Mouse (Mus musculus) adrenal gland (tissue): ENCODE measurements around the gene Tfap2e.

Experiments
- intact Hi-C: fragments of 180-260 bp; cut with DNase I; formaldehyde crosslinking; loops from one replicate; pipeline ENCODE4 v1.15.1; 2025

Gene Tfap2e

GRCm38 (mm10) chr4:126752024-126752607 lies 16.1 kb upstream of the Tfap2e start:
- intact Hi-C loops, result loop anchor here (5.0 kb wide), 1 partner anchor 95 kb away; no protein-coding TSS in a partner anchor

GRCm38 (mm10) chr4:126751556-126752023 lies 15.6 kb upstream of the Tfap2e start:
- intact Hi-C loops, result loop anchor here (5.0 kb wide), 1 partner anchor 96 kb away; no protein-coding TSS in a partner anchor

GRCm38 (mm10) chr4:126750863-126751555 lies 15.0 kb upstream of the Tfap2e start:
- intact Hi-C loops, result loop anchor here (5.0 kb wide), 1 partner anchor 96 kb away; no protein-coding TSS in a partner anchor

- intact Hi-C loops, result loop anchor here (5.0 kb wide), 1 partner anchor 97 kb away; no protein-coding TSS in a partner anchor
These were observed 14.1 kb upstream of the Tfap2e start for GRCm38 (mm10) chr4:126750046-126750683.

- intact Hi-C loops, result loop anchor here (5.0 kb wide), 1 partner anchor 88 kb away; no protein-coding TSS in a partner anchor
These were observed 13.5 kb upstream of the Tfap2e start for GRCm38 (mm10) chr4:126749553-126749952.

- intact Hi-C loops, result loop anchor here (5.0 kb wide), 1 partner anchor 89 kb away; no protein-coding TSS in a partner anchor
These were observed 12.3 kb upstream of the Tfap2e start for GRCm38 (mm10) chr4:126748381-126748780.

- intact Hi-C loops, result loop anchor here (5.0 kb wide), 1 partner anchor 91 kb away; no protein-coding TSS in a partner anchor
These were observed 10.3 kb upstream of the Tfap2e start for GRCm38 (mm10) chr4:126746194-126746840.

- intact Hi-C loops, result loop anchor here (5.0 kb wide), 1 partner anchor 92 kb away; no protein-coding TSS in a partner anchor
These were observed 9.6 kb upstream of the Tfap2e start for GRCm38 (mm10) chr4:126745506-126746193.

GRCm38 (mm10) chr4:126744831-126745230 lies 8.8 kb upstream of the Tfap2e start:
- intact Hi-C loops, result loop anchor here (5.0 kb wide), 1 partner anchor 92 kb away; no protein-coding TSS in a partner anchor

- intact Hi-C loops, result loop anchor here (2.0 kb wide), 1 partner anchor 189 kb away; no protein-coding TSS in a partner anchor
These were observed 7.7 kb upstream of the Tfap2e start for GRCm38 (mm10) chr4:126743713-126744112.

- intact Hi-C loops, result loop anchor here (2.0 kb wide), 1 partner anchor 188 kb away; no protein-coding TSS in a partner anchor
These were observed 6.9 kb upstream of the Tfap2e start for GRCm38 (mm10) chr4:126742976-126743375.

GRCm38 (mm10) chr4:126741448-126741847 lies 5.4 kb upstream of the Tfap2e start:
- intact Hi-C loops, result loop anchor here (2.0 kb wide), 1 partner anchor 109 kb away; no protein-coding TSS in a partner anchor

- intact Hi-C loops, result loop anchor here (1.0 to 2.0 kb wide), 2 partner anchors 107 to 140 kb away; no protein-coding TSS in a partner anchor
These were observed 4.1 kb upstream of the Tfap2e start for GRCm38 (mm10) chr4:126739966-126740676.

GRCm38 (mm10) chr4:126735382-126736000 lies 549 bp downstream of the Tfap2e start:
- intact Hi-C loops, result no loop called here

- intact Hi-C loops, result no loop called here
These were observed 1.2 kb downstream of the Tfap2e start for GRCm38 (mm10) chr4:126734700-126735381.

GRCm38 (mm10) chr4:126734001-126734603 lies 1.9 kb downstream of the Tfap2e start:
- intact Hi-C loops, result no loop called here

GRCm38 (mm10) chr4:126732531-126733380 lies 3.3 kb downstream of the Tfap2e start:
- intact Hi-C loops, result no loop called here
